Comparison of ENCODE assay signal across 20 mouse cellular contexts in genomic region chr4:43248026-43248425, GRCm38 (mm10). TPM values are rescaled to one million over a fixed set of nuclear protein-coding genes. Genes with fewer than 3 reads are reported as not detected.
DNase-seq lines count a peak whose midpoint lies in the region; ATAC-seq and TF ChIP-seq lines count a peak whose summit lies in the region.
"Had no signal": no experiment of that assay in that cellular context is flagged by ENCODE, and none has a peak within 500 bp of the region (broad histone marks: within the 10 kb centered on the region; RNA-seq: fewer than 3 reads in every experiment).

No protein-coding gene starts in this region.

- H3K4me2 ChIP-seq in hindbrain, embryonic 11.5 days (replicated peaks; ENCODE audit: low read depth, low read length) = no peak overlapping the region
- H3K4me2 ChIP-seq in hindbrain, postnatal 0 days (ENCODE audit: low read depth, low read length) = no peak overlapping the region
- H3K4me2 ChIP-seq: heart, embryonic 11.5 days; hindbrain, embryonic 14.5 days; stomach, embryonic 15.5 days had no signal

- no peak for ATAC-seq in hindbrain, embryonic 11.5 days (ENCODE audit: low FRiP score)
- no peak for ATAC-seq in hindbrain, postnatal 0 days
- ATAC-seq: activated CD4-positive, CD25-positive, alpha-beta regulatory T cell, adult 4 months; intestine, embryonic 16.5 days had no signal

- H3K27me3 ChIP-seq in hindbrain, embryonic 11.5 days (ENCODE audit: control insufficient read depth, insufficient read depth, low read length) = no peaks in the 10 kb centered on the region
- no peaks in the 10 kb centered on the region for H3K27me3 ChIP-seq in hindbrain, postnatal 0 days (ENCODE audit: insufficient read depth, low read length)
- no peaks in the 10 kb centered on the region for H3K27me3 ChIP-seq in limb, embryonic 10.5 days (ENCODE audit: low read depth, poor library complexity, severe bottlenecking)
- H3K27me3 ChIP-seq: stomach, embryonic 15.5 days had no signal

- peak overlapping the region; percentile 51; the same call in 1 of the 2 replicates for H3K27ac ChIP-seq in hindbrain, embryonic 11.5 days (ENCODE audit: low read depth, low read length)
- H3K27ac ChIP-seq in hindbrain, postnatal 0 days = no peak overlapping the region
- no peak overlapping the region for H3K27ac ChIP-seq in limb, embryonic 10.5 days
- H3K27ac ChIP-seq: hindbrain, embryonic 14.5 days; stomach, embryonic 15.5 days had no signal

- peak; percentile 49 for DNase-seq in hindbrain, embryonic 11.5 days (ENCODE audit: low spot score)
- DNase-seq in hindbrain, postnatal 0 days (ENCODE audit: low spot score) = no peak
- DNase-seq in brain, embryonic 14.5 days (ENCODE audit: low read depth) = peak; percentile 49
- peak; percentile 65 for DNase-seq in embryo, embryonic 11 days
- DNase-seq in retina, embryonic 14.5 days (ENCODE audit: low spot score) = peak; percentile 48
- DNase-seq in urinary bladder, postnatal 25 days (ENCODE audit: low spot score) = no peak
- no peak for DNase-seq in limb, embryonic 10.5 days (ENCODE audit: low spot score)
- DNase-seq: adrenal gland, postnatal 10 days; cerebellum, postnatal 10 days; gastrocnemius, postnatal 14 days; heart, postnatal 10 days; kidney, postnatal 36 days; liver; lung, postnatal 10 days; thymus, adult 18-20 months had no signal

- no peak for TF ChIP-seq CTCF in hindbrain, postnatal 0 days (IDR thresholded peaks at IDR 0.05; ENCODE audit: low read depth)
- TF ChIP-seq CTCF in brain, embryonic 14.5 days (IDR thresholded peaks at IDR 0.05; ENCODE audit: borderline replicate concordance, extremely low read depth, insufficient read depth, insufficient read length) = no peak

- no peak overlapping the region for H3K9ac ChIP-seq in hindbrain, embryonic 11.5 days (ENCODE audit: low read depth, low read length)
- H3K9ac ChIP-seq in hindbrain, postnatal 0 days (replicated peaks; ENCODE audit: low read length) = no peak overlapping the region
- H3K9ac ChIP-seq: hindbrain, embryonic 14.5 days; stomach, embryonic 15.5 days had no signal

- no peaks in the 10 kb centered on the region for H3K9me3 ChIP-seq in hindbrain, embryonic 11.5 days (ENCODE audit: control insufficient read depth, low read length)
- no peaks in the 10 kb centered on the region for H3K9me3 ChIP-seq in hindbrain, postnatal 0 days (ENCODE audit: low read length)
- H3K9me3 ChIP-seq in limb, embryonic 10.5 days (replicated peaks) = no peaks in the 10 kb centered on the region
- H3K9me3 ChIP-seq: stomach, embryonic 15.5 days had no signal

- H3K4me1 ChIP-seq in hindbrain, embryonic 11.5 days (replicated peaks; ENCODE audit: control insufficient read depth, insufficient read depth, low read length) = 0 out of 2 replicates have a peak, but pooled peaks cover 3% of the 10 kb centered on the region
- no peaks in the 10 kb centered on the region for H3K4me1 ChIP-seq in hindbrain, postnatal 0 days (ENCODE audit: insufficient read depth, low read length)
- H3K4me1 ChIP-seq in limb, embryonic 10.5 days = peaks cover 4% of the 10 kb centered on the region; the same call in 1 of the 2 replicates
- H3K4me1 ChIP-seq: stomach, embryonic 15.5 days had no signal

- H3K36me3 ChIP-seq in hindbrain, embryonic 11.5 days (ENCODE audit: control insufficient read depth, insufficient read depth, low read length) = no peaks in the 10 kb centered on the region
- H3K36me3 ChIP-seq in hindbrain, postnatal 0 days (ENCODE audit: insufficient read depth, low read length) = peaks cover 3% of the 10 kb centered on the region; the same call in 1 of the 2 replicates
- no peaks in the 10 kb centered on the region for H3K36me3 ChIP-seq in limb, embryonic 10.5 days

- no peak for TF ChIP-seq POLR2A in brain, embryonic 14.5 days (IDR thresholded peaks at IDR 0.05; ENCODE audit: borderline replicate concordance, extremely low read depth, insufficient read depth, insufficient read length, poor library complexity, severe bottlenecking)

- 21% methylated on average over 7 of the region's 7 CpGs for WGBS in hindbrain, embryonic 11.5 days
- whole genome bisulfite sequencing in hindbrain, postnatal 0 days = 15% methylated on average over 7 of the region's 7 CpGs
- 75% methylated on average over 7 of the region's 7 CpGs for WGBS in limb, embryonic 10.5 days

- H3K4me3 ChIP-seq in hindbrain, embryonic 11.5 days (ENCODE audit: low read depth, low read length) = no peak overlapping the region
- H3K4me3 ChIP-seq in hindbrain, postnatal 0 days (ENCODE audit: low read length) = no peak overlapping the region
- H3K4me3 ChIP-seq in limb, embryonic 10.5 days = no peak overlapping the region
- H3K4me3 ChIP-seq: stomach, embryonic 15.5 days had no signal

RNA-seq across cellular contexts. Expression of gene Atp8b5, which starts 18.9 kb away (rescaled TPM):
- 0.17 and 0.23 TPM in 2 replicates for polyA plus RNA-seq in hindbrain, embryonic 11.5 days (2014; fragmentation: Nextera tagmentation; extraction: Ambion mirVana)
- total RNA-seq in hindbrain, postnatal 0 days (2014; rRNA removed) = 0.32 and 2.4 TPM in 2 replicates
- 0.44 and 0.54 TPM in 2 replicates for polyA plus RNA-seq in hindbrain, postnatal 0 days (2015; fragmentation: Nextera tagmentation; extraction: Ambion mirVana)
- 0.63 and 0.88 TPM in 2 replicates for polyA plus RNA-seq in brain, embryonic 14.5 days (2012; rRNA removed)
- 0.14 and 0.45 TPM in 2 replicates for polyA plus RNA-seq in limb, embryonic 10.5 days (2016; fragmentation: Nextera tagmentation; extraction: Ambion mirVana)

Comparison
In these comparisons a context has a peak if more than half of its experiments do, and no peak if none do; other contexts are left out.
1. DNase-seq: peak in hindbrain, embryonic 11.5 days (single experiment), brain, embryonic 14.5 days (single experiment), embryo, embryonic 11 days (single experiment) and retina, embryonic 14.5 days (single experiment); none in hindbrain, postnatal 0 days (single experiment), urinary bladder, postnatal 25 days (single experiment) and limb, embryonic 10.5 days (single experiment).